Mouse (Mus musculus) embryonic facial prominence, embryonic 15.5 days (tissue): ENCODE data around the gene Ube2g2. TPM values are rescaled to one million over a fixed set of nuclear protein-coding genes. Genes with fewer than 3 reads are reported as not detected.
A peak's percentile ranks its signal among the peaks of the same experiment; 100 is the strongest.

ENCODE experiments used
- ATAC-seq: fragments of 200-750 bp; cut with Nextera tagmentation; 2 replicates; pipeline ENCODE4 v1.8.0; 2017; ENCODE audit warnings: low read depth, moderate TSS enrichment; ENCODE audit not compliant: insufficient number of reproducible peaks, low FRiP score, low TSS enrichment
- H3K27ac ChIP-seq: fragments of 300-500 bp; sonication (generic); replicated peaks from 2 replicates; pipeline ENCODE4 v1.5.1; 2015; ENCODE audit warnings: mild to moderate bottlenecking, inconsistent platforms
- H3K27me3 ChIP-seq: fragments of 300-500 bp; sonication (generic); 2 replicates; pipeline ENCODE4 v1.6.1; 2015; ENCODE audit warnings: inconsistent platforms
- H3K36me3 ChIP-seq: fragments of 300-500 bp; sonication (generic); 2 replicates; pipeline ENCODE4 v1.6.1; 2015; ENCODE audit warnings: mild to moderate bottlenecking, inconsistent platforms
- H3K4me1 ChIP-seq: fragments of 300-500 bp; sonication (generic); 2 replicates; pipeline ENCODE4 v1.6.1; 2015; ENCODE audit warnings: inconsistent platforms
- H3K4me2 ChIP-seq: fragments of 300-500 bp; sonication (generic); replicated peaks from 2 replicates; pipeline ENCODE4 v1.6.1; 2015; ENCODE audit warnings: mild to moderate bottlenecking, inconsistent platforms
- H3K4me3 ChIP-seq: fragments of 300-500 bp; sonication (generic); replicated peaks from 2 replicates; pipeline ENCODE4 v1.5.1; 2015; ENCODE audit warnings: mild to moderate bottlenecking, inconsistent platforms
- H3K9ac ChIP-seq: fragments of 300-500 bp; sonication (generic); 2 replicates; pipeline ENCODE4 v1.6.1; 2015; ENCODE audit warnings: inconsistent platforms
- H3K9me3 ChIP-seq: fragments of 300-500 bp; sonication (generic); replicated peaks from 2 replicates; pipeline ENCODE4 v1.6.1; 2016; ENCODE audit warnings: inconsistent platforms
- WGBS: fragments of 180-500 bp; shearing (Covaris S2); methylation state at CpG from one replicate; pipeline ENCODE4 v1.1.7; 2015; 5-methylcytosine and 5-hydroxymethylcytosine counted together
- polyA plus RNA-seq: library from polyadenylated mRNA; unstranded; fragments of >200 nt; fragmentation: Nextera tagmentation; extraction: Ambion mirVana; gene quantifications from 2 replicates; pipeline ENCODE4 v1.2.1, GENCODE M21; 2015

Ube2g2 gene
- polyA plus RNA-seq, 1 experiment from 2014 or later, result 92.2 TPM

- 43% methylated on average over 7 of the region's 7 CpGs for WGBS
- H3K9ac ChIP-seq, result peak overlapping the region; percentile 71
- H3K27me3 ChIP-seq, result no peaks in the 10 kb centered on the region
- peaks cover 22% of the 10 kb centered on the region for H3K4me1 ChIP-seq
- no peaks in the 10 kb centered on the region for H3K9me3 ChIP-seq
- ATAC-seq, result no peak
- H3K27ac ChIP-seq, result peak overlapping the region; percentile 99
- H3K4me2 ChIP-seq, result peak overlapping the region; percentile 87
- H3K4me3 ChIP-seq, result peak overlapping the region; percentile 67
- H3K36me3 ChIP-seq, result peaks cover 30% of the 10 kb centered on the region
These were observed 15.2 kb upstream of the Ube2g2 start for GRCm38 (mm10) chr10:77606855-77607254.

DNA sequence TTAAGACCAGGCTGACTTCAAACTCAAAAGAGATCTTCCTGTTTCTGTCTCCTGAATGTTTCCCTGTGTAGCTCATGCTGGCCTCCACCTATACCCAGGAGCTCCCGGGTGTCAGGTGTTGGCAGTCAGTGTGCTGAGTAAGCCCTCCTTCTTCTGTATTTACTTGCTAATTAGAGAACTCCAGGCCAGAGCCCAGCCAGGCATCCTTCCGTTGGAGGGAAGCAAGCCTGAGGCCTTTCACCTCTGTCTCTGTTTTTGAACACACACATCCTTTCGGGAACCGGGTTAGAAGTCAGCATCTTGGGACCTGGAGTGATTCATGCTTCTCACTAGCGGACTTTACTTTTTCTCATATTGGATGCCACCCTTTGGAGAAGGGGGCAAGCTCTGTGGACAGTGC, 14.6 kb upstream of the Ube2g2 start:
- Histone ChIP-seq H3K9me3 (no peaks in the 10 kb centered on the region), H3K4me3 (peak overlapping the region; percentile 67), H3K4me2 (peak overlapping the region; percentile 87), H3K36me3 (peaks cover 35% of the 10 kb centered on the region), H3K27me3 (no peaks in the 10 kb centered on the region), H3K27ac (no peak overlapping the region), H3K4me1 (peaks cover 22% of the 10 kb centered on the region), H3K9ac (no peak overlapping the region)
- no peak for ATAC-seq
- 58% methylated on average over 5 of the region's 5 CpGs for WGBS

DNA sequence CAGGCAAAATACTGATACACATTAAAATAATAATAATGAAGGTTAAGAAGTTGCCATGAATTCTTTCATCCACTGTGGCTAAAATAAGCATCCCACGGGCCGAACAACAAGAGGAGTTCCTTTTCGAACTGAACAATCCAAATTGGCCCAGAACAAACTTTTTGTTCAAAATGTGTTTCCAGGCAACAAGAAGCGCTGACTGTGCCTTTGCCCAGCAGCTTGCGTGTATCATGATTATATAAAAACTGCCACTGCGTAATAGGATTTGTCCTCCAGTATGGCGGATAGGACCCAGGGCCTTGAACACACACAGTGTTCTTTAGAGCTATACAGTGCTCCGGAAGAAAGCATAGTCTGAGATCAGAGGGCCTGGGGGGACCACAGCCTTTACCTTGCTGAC, 13.5 kb upstream of the Ube2g2 start:
- Histone ChIP-seq H3K27me3 (no peaks in the 10 kb centered on the region), H3K9ac (no peak overlapping the region), H3K4me3 (no peak overlapping the region), H3K36me3 (peaks cover 45% of the 10 kb centered on the region), H3K4me2 (no peak overlapping the region), H3K27ac (no peak overlapping the region), H3K9me3 (no peaks in the 10 kb centered on the region), H3K4me1 (peaks cover 22% of the 10 kb centered on the region)
- no peak for ATAC-seq
- 88% methylated on average over 8 of the region's 8 CpGs for WGBS

GRCm38 (mm10) chr10:77610221-77610961, 11.7 kb upstream of the Ube2g2 start:
- peaks cover 61% of the 10 kb centered on the region for H3K36me3 ChIP-seq
- H3K27me3 ChIP-seq, result no peaks in the 10 kb centered on the region

DNA sequence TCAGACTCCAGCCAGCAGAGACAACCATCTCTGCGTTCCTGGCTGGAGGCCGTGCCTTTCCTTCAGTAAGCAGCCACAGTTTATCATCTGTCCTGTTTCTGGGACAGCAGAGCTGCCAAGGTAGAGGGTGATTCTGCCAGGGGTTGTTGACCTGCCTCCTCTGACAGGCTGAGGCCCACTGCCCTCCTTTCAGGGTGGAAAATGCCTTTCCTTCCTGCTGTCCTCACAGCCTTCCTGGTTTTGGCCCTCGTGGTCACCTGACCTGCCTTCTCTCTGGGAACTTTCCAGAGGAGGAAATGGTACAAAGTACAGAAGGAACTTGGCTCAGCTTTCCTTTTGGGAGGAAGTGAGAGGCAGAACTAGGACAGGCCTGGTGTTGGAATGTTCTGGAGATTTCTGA, 8.7 kb upstream of the Ube2g2 start:
- no peaks in the 10 kb centered on the region for H3K27me3 ChIP-seq
- H3K4me1 ChIP-seq, result no peaks in the 10 kb centered on the region
- no peak overlapping the region for H3K9ac ChIP-seq
- no peaks in the 10 kb centered on the region for H3K9me3 ChIP-seq
- 87% methylated on average over 3 of the region's 3 CpGs for WGBS
- H3K27ac ChIP-seq, result no peak overlapping the region
- no peak overlapping the region for H3K4me3 ChIP-seq
- H3K4me2 ChIP-seq, result no peak overlapping the region
- ATAC-seq, result no peak
- peaks cover 84% of the 10 kb centered on the region for H3K36me3 ChIP-seq

More at GRCm38 (mm10) chr10:77610221-77610961, 11.7 kb upstream of the Ube2g2 start:
- Histone ChIP-seq H3K27ac (no peak overlapping the region), H3K4me1 (peaks cover 19% of the 10 kb centered on the region), H3K4me3 (no peak overlapping the region), H3K4me2 (no peak overlapping the region), H3K9ac (no peak overlapping the region), H3K9me3 (no peaks in the 10 kb centered on the region)
- WGBS, result 88% methylated on average over 8 of the region's 8 CpGs
- no peak for ATAC-seq

DNA sequence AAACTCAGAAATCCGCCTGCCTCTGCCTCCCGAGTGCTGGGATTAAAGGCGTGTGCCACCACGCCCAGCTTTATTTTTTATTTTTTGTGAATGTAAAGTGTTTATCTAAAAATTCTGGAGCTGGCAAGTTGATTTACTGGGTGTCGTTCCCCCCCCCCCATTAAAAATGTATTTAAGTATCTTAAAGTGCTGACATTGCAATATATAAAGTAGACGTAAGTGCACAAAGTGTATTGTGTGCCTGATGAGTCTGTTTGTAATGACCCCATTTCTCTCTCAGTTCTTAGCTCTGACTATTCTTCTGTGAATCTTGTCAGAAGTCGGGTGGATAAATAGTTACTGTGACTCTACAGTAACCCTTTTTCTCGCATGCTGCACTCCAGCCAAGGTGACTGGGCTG, 6.4 kb upstream of the Ube2g2 start:
- Histone ChIP-seq H3K9ac (no peak overlapping the region), H3K27ac (no peak overlapping the region), H3K4me2 (no peak overlapping the region), H3K4me1 (no peaks in the 10 kb centered on the region), H3K4me3 (no peak overlapping the region), H3K36me3 (peaks cover 74% of the 10 kb centered on the region), H3K9me3 (no peaks in the 10 kb centered on the region), H3K27me3 (no peaks in the 10 kb centered on the region)
- no peak for ATAC-seq
- 93% methylated on average over 8 of the region's 8 CpGs for WGBS

- Histone ChIP-seq H3K36me3 (peaks cover 69% of the 10 kb centered on the region), H3K4me1 (no peaks in the 10 kb centered on the region), H3K4me3 (no peak overlapping the region), H3K4me2 (no peak overlapping the region), H3K9ac (no peak overlapping the region), H3K27me3 (no peaks in the 10 kb centered on the region), H3K9me3 (no peaks in the 10 kb centered on the region), H3K27ac (no peak overlapping the region)
- 94% methylated on average over 9 of the region's 9 CpGs for WGBS
- no peak for ATAC-seq
These were observed 5.9 kb upstream of the Ube2g2 start for GRCm38 (mm10) chr10:77616166-77616565.

- WGBS, result 93% methylated on average over 7 of the region's 7 CpGs
- H3K9me3 ChIP-seq, result no peaks in the 10 kb centered on the region
- H3K4me1 ChIP-seq, result peaks cover 5% of the 10 kb centered on the region; the same call in 1 of the 2 replicates
- ATAC-seq, result no peak
- H3K27me3 ChIP-seq, result no peaks in the 10 kb centered on the region
- no peak overlapping the region for H3K9ac ChIP-seq
- no peak overlapping the region for H3K4me3 ChIP-seq
- no peak overlapping the region for H3K27ac ChIP-seq
- peaks cover 61% of the 10 kb centered on the region for H3K36me3 ChIP-seq
- H3K4me2 ChIP-seq, result no peak overlapping the region
These were observed 5.1 kb upstream of the Ube2g2 start for GRCm38 (mm10) chr10:77616926-77617325.

DNA sequence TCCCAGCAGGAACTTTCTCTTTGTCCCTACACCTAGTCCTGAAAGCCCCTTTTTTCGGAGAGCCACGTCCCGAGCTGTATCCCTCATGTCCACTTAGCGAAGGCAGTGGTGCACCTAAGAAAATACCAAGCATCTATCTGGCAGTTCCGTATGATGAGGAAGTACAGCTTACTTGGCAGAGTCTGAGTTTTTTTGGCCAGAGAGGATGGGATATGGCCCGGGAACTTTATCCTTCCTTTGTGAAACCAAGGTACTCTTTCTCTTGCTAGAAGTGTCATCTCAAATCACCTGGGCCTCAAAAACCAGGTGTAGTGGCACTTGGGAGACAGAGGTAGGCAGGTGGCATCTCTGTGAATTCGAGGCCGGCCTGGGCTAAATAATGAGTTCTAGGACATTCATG, 529 bp upstream of the Ube2g2 start:
- ATAC-seq, result no peak

GRCm38 (mm10) chr10:77623069-77623492, 1.0 kb downstream of the Ube2g2 start:
- H3K9me3 ChIP-seq, result no peaks in the 10 kb centered on the region
- peak; percentile 36; the same call in 1 of the 2 replicates for ATAC-seq
- 4% methylated on average over 8 of the region's 8 CpGs for WGBS

More for the DNA sequence above, 529 bp upstream of the Ube2g2 start:
- Histone ChIP-seq H3K27me3 (no peaks in the 10 kb centered on the region), H3K4me2 (peak overlapping the region; percentile 66), H3K27ac (peak overlapping the region; percentile 92), H3K9ac (peak overlapping the region; percentile 35; the same call in 1 of the 2 replicates), H3K36me3 (peaks cover 19% of the 10 kb centered on the region), H3K4me1 (peaks cover 37% of the 10 kb centered on the region), H3K9me3 (no peaks in the 10 kb centered on the region), H3K4me3 (peak overlapping the region; percentile 72)
- WGBS, result 70% methylated on average over 8 of the region's 8 CpGs

DNA sequence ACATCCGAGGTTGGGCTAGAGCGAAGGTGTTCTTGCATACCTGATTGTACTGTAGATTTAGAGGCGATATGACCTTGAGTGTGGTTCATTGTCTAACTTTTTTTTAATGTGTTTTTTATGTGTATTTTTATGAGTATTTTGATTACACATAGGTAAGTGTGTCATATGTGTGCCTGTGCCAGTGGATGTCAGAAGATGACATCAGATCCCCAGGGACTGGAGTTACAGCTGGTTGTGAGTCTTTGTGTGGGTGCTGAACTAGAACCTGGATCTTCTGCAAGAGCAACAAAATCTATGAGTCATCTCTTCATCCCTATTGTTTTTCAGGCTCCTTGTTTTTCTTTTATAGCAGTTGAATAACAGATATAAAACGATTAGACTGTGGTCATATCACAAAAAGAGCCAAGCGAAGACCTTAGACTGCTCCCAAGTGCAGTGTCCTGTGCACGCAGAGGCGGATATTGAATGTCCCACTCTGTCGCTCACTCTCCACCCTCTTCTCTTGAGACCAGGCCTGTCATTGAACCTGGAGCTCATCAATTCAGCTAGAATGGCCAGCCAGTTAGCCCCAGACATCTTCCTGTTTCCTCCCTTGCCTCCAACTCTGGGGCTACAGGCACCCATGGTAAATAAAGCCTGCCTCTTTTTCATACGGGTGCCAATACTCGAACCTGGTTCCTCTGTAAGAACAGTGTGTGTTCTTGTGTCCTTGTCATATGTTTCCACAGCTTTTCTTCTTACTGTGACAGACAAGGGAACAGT, 1.7 kb downstream of the Ube2g2 start:
- no peak for ATAC-seq
- Histone ChIP-seq H3K36me3 (no peaks in the 10 kb centered on the region; the same call in 1 of the 2 replicates), H3K27ac (peak overlapping the region; percentile 92), H3K27me3 (no peaks in the 10 kb centered on the region), H3K4me1 (peaks cover 37% of the 10 kb centered on the region), H3K9me3 (no peaks in the 10 kb centered on the region), H3K9ac (0 out of 2 replicates have a peak overlapping the region, but pooled peaks have one; percentile 9), H3K4me2 (peak overlapping the region; percentile 66), H3K4me3 (peak overlapping the region; percentile 72)
- WGBS, result 86% methylated on average over 10 of the region's 10 CpGs

More at GRCm38 (mm10) chr10:77623069-77623492, 1.0 kb downstream of the Ube2g2 start:
- H3K4me3 ChIP-seq, result peak overlapping the region; percentile 72
- no peaks in the 10 kb centered on the region for H3K27me3 ChIP-seq
- peak overlapping the region; percentile 66 for H3K4me2 ChIP-seq
- peak overlapping the region; percentile 87 for H3K9ac ChIP-seq
- peaks cover 37% of the 10 kb centered on the region for H3K4me1 ChIP-seq
- peaks cover 3% of the 10 kb centered on the region; the same call in 1 of the 2 replicates for H3K36me3 ChIP-seq
- peak overlapping the region; percentile 92 for H3K27ac ChIP-seq
